Mouse (Mus musculus) cerebellum, adult 11 months (tissue): Measurements from ENCODE around the gene Foxe1.

Experiments
- DNase-seq: peaks from one replicate; pipeline ENCODE4 v3.0.0; 2022

Foxe1 gene

GRCm38 (mm10) chr4:46343596-46344260 lies at the start of gene Foxe1:
TSS of gene Foxe1 (plus strand) at chr4:46343609.
- DNase-seq, result no peak

- peak; percentile 70 for DNase-seq
These were observed 39.3 kb upstream of the Foxe1 start for GRCm38 (mm10) chr4:46304071-46304470.

DNA sequence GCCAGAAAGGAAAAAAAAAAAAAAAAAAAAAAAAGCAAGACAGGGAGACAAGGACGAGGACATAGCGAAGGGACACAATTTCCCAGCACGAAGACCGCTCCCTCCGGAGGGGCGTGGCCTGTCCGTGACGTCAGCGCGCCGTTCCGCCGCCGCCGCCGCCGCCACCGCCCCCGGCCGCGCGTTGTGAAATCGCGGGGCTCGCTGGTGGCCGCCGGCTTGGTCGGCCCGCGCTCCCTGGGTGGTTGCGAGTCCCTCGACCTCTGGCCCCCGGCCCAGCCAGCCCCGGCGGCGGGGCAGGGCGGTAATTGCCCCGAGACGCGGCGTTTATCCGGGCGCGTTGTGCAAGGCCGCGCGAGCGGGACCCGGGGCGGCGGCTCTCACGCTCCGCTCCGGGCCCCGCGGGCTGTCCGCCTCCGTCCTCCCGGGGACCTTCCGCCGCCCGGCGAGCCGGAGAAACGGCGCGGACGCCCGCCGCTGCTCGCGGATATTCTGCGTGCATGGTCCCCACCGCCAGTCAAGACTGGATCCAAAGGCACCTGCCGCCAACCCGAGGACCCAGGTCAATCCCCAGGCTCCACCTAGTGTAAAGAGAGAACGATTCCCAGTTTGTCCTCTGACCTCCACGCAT lies 38.5 kb upstream of the Foxe1 start:
- peak; percentile 89 for DNase-seq

- no peak for DNase-seq
These were observed 38.0 kb upstream of the Foxe1 start for GRCm38 (mm10) chr4:46305436-46305835.

DNA sequence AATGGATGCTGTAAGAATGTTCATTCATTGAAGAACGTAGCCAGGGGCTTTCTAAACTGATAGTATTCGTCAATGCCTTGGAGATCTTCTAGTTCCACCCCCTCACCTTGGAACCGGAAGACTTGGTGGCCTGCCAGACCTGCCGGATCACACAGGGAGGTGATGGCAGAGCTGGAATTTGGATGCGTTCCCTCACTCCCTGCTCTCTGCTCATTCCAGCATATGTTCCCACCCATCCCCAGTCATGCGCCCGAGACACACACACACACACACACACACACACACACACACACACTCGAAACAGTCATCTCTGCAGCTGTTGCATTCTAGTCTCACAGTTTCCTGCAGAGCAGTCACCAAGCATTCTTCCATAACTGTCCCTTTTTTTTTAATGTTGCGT lies 36.1 kb upstream of the Foxe1 start:
- DNase-seq, result peak; percentile 89

GRCm38 (mm10) chr4:46307869-46308268 lies 35.5 kb upstream of the Foxe1 start:
- no peak for DNase-seq

DNA sequence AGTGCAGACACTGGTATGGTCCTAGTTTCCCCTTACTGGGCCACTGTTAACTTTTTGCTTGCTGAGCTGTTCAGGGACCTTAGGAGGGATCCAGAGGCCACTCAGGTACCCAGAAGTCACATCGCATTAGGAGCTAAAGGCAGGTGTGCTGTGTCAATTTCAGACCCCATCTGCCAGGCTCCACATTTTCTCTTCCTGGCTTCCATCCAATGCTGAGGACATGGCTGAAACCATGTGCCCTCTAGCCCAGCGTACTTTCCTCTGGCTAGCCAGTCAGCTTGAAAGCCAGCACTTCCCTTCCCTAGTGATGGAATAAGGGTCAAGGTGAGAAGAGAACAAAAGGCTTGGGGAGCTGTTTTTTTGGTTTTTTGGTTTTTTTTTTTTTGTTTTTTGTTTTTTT lies 31.8 kb upstream of the Foxe1 start:
- DNase-seq, result no peak

- DNase-seq, result no peak
These were observed 21.5 kb upstream of the Foxe1 start for GRCm38 (mm10) chr4:46321730-46322389.

DNA sequence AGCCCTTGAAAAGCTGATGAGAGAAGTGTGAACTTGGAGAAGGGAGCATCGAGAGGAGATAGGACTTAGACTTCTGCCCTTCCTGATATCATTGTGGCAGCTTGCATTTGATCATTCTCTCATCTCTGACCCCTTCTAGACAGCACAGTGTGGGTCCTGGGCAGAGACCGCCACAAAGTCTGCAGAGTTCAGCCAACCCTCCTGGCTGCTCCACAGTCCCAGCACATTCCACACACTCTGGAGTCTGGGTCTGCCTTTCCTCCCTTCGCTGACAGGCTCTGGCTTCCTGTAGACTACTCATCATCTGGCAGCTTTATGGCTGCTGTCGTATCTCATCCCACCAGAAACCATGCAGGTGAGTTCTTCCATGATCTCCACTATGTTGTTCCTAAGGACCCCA lies 20.7 kb upstream of the Foxe1 start:
- DNase-seq, result no peak

DNA sequence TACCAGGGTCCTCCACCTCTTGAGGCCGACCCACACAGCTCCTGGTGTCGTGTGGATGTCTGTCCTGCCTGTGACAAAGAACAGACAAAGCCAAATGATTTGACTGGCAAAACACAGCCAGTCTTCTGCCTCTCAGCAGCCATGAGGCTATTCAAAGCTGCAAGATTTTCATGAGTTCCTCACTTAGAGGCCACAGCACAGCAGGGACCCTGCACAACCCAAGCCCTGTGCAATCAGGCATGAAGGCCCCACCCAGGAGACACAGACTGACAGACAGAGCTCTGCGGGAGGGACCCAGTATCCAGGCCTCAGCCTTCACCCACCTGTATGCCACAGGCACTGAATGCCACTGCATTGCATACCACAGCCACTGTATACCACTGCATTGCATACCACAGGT lies 14.5 kb upstream of the Foxe1 start:
- DNase-seq, result no peak

- no peak for DNase-seq
These were observed 7.6 kb upstream of the Foxe1 start for GRCm38 (mm10) chr4:46335846-46336245.

DNA sequence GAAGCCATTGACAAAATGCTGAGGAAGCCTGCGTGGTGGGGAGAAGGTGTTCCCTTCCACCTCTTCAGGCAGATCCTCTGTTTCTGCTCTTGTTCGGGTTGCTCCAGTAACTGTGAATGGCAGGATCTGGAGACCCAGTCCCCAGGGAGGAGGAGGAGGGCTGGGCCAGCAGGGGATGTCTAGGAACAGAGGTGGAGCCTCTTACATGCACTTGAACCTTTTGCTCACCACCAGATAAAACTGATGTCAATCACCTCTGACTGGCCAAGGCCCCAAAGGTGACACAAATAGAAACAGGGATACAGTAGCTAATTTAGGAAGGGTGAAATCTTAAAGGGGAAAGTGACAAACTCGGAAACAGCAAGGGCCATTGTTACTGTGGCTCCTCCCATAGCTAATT lies 5.4 kb upstream of the Foxe1 start:
- DNase-seq, result no peak

DNA sequence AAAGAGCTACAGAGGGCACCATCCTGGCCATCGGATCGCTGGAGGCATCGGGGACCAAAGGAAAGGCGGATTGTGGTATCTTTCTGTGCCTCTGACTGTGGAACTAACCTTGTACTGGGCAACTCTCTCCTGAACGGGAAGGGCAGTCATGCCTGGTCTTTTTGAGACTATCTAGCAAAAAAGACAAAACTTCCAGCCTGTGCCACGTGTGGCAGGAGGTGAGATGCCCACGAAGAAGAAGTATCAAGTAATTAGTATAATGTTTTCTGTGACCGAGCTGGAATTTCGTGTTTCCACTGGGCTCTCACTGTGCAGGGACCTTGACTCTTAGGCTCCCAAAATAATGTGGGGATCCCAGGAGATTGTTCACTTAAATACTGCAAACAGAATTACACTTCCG lies 4.4 kb upstream of the Foxe1 start:
- DNase-seq, result no peak

- no peak for DNase-seq
These were observed 3.8 kb upstream of the Foxe1 start for GRCm38 (mm10) chr4:46339584-46339983.

GRCm38 (mm10) chr4:46341831-46342680 lies 1.4 kb upstream of the Foxe1 start:
- DNase-seq, result no peak

GRCm38 (mm10) chr4:46342711-46343286 lies 610 bp upstream of the Foxe1 start:
- no peak for DNase-seq

DNA sequence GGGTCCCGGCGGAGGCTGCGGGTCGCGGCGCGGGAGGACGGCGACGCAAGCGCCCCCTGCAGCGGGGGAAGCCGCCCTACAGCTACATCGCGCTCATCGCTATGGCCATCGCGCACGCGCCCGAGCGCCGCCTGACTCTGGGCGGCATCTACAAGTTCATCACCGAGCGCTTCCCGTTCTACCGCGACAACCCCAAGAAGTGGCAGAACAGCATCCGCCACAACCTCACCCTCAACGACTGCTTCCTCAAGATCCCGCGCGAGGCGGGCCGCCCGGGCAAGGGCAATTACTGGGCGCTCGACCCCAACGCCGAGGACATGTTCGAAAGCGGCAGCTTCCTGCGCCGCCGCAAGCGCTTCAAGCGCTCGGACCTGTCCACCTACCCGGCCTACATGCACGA lies 879 bp downstream of the Foxe1 start:
- DNase-seq, result no peak

DNA sequence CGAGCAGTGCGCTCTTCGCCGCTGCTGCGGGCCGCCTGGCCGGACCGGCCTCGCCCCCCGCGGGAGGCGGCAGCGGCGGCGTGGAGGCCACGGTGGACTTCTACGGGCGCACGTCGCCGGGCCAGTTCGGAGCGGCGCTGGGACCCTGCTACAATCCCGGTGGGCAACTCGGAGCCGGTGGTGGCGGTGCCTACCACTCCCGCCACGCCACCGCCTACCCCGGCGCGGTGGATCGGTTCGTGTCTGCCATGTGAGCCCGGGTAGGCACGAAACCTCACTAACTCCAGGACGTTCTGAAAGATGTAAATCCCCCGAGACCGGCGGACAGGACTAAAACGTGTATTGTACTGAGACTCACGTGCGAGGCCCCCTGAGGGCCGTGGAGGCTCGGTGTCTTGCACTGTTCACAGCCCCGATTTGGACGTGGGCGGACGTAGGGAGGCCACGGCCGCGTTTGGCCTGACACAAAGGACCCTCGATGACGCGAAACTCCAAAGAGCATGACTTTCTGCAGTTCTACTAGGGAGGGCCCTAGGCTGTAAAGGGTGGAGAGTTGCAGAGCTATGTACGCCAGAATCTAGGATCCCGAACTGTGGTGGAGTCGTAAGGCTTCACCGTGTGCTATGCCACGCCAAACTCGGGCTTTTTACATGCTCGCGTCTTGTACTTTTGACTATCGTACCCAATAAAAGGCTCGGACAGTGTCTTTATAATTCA lies 1.8 kb downstream of the Foxe1 start:
- no peak for DNase-seq

DNA sequence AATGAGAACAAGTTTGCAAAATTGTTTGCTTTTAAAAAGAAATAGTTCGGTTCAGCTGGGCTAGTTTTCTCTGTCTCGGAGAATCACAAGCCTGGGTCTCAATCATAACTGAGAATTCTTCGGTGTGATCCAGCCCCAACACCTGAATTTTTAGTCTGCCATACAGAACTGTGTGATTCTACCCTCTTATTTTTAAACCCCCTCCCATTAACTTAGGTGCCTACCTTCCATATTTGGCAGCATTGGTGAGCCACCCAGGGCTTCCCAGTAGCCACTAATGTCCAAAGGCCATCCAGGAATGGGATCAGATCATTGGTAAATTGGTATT lies 2.3 kb downstream of the Foxe1 start:
- DNase-seq, result no peak

DNA sequence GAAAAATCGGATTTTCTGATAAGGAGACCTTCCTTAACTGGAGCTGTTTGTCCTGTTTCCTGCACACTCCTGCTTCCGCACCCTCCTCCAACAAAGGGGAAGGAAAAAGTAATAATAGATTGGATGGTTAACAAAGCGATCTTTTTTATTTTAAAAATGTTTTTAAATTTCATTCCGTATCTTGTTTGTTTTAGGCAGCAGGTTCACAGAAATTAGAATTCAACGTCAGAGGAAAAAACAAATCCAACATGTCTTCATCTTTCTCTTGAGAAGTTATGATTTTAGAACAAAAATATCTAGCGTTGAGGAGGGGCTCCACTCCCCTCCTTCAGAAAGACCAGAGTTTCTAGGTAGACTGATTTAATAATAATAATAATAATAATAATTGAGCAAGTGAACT lies 2.8 kb downstream of the Foxe1 start:
- DNase-seq, result no peak

- no peak for DNase-seq
These were observed 3.7 kb downstream of the Foxe1 start for GRCm38 (mm10) chr4:46347141-46347540.
